Mouse (Mus musculus): ENCODE results near the gene Rnf185. TPM values are rescaled to one million over a fixed set of nuclear protein-coding genes. Genes with fewer than 3 reads are reported as not detected.
A peak's percentile ranks its signal among the peaks of the same experiment; 100 is the strongest.

The Rnf185 gene
- polyA plus RNA-seq, 1 experiment from 2014 or later: 36.4 TPM

DNA sequence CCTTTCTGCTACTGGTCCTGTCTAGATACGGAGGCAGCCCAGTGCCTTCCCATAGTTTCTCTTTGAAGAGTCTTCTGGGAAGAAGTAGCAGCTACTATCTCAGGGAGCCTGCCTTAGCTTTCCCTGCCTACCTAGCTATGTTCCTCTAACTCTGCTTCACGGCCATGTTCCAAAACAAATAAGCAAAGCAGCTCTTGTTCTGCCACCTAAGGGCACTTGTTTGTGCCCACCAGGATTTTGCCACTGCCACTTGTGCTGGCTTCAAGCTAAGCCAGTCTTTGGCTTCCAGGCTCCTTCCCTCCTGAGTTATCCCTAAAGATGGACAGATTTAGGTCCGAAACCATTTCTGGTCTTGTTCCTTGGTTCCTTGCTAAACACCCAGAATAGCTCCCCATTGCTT is 40.1 kb downstream of the Rnf185 start:
- Histone ChIP-seq H3K9ac (replicated peaks) (no peak overlapping the region), H3K4me1 (peaks cover 18% of the 10 kb centered on the region), H3K4me3 (replicated peaks) (no peak overlapping the region), H3K36me3 (peaks cover 26% of the 10 kb centered on the region), H3K9me3 (replicated peaks) (no peaks in the 10 kb centered on the region), H3K27ac (replicated peaks) (no peak overlapping the region), H3K27me3 (replicated peaks) (no peaks in the 10 kb centered on the region), H3K4me2 (no peak overlapping the region)
- ATAC-seq (ENCODE audit: low FRiP score): no peak
- WGBS: 86% methylated on average over 3 of the region's 3 CpGs

DNA sequence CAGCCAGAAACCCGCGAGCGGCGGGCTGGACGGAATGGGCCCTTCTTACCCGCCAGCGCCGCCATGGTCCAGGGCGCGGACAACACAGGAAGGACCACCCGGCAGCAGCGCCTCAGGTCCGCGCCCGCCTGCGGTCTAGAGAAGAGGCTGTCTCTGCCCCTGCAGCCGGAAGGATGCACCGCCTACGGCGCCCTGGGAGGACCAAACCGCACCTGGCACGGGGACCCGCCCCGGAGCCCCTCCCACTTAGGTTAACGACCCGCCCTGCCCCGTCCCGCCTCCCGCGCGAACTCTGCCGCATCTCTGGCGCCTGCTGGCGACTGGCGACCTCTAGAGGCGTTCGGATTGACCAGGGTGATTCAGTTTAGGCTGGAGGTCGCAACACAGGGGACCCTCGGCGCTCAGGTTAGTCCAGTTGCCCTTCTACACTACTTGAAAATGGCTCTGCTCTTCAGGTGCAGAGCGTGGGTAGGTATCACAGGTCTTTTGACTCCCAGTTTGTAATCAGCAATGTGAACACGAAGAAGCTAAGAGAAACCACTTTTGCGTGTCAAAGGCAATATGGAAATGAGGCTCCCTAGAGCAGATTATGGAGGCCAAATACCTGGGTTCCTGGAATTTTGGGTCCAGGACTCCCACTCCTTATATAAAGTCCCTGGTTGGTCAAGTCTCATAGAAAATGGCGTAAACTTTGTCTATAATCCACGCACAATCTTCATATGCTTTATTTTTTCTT is 43.0 kb downstream of the Rnf185 start, which contains the start of gene Limk2:
Limk2 (minus strand) TSS at position 193 of the 736 bp plus-strand sequence.
- WGBS: 3% methylated on average over 42 of the region's 45 CpGs
- Histone ChIP-seq H3K9ac (replicated peaks) (peak within 1 kb of the TSS; percentile 69), H3K27ac (replicated peaks) (peak within 1 kb of the TSS; percentile 68), H3K36me3 (peaks cover 5% of the 10 kb centered on the region; the same call in 1 of the 2 replicates), H3K9me3 (replicated peaks) (no peaks in the 10 kb centered on the region), H3K4me2 (peak within 1 kb of the TSS; percentile 87), H3K27me3 (replicated peaks) (no peaks in the 10 kb centered on the region), H3K4me1 (peaks cover 18% of the 10 kb centered on the region), H3K4me3 (replicated peaks) (peak within 1 kb of the TSS; percentile 73)
- peak; percentile 91 for ATAC-seq (ENCODE audit: low FRiP score)

DNA sequence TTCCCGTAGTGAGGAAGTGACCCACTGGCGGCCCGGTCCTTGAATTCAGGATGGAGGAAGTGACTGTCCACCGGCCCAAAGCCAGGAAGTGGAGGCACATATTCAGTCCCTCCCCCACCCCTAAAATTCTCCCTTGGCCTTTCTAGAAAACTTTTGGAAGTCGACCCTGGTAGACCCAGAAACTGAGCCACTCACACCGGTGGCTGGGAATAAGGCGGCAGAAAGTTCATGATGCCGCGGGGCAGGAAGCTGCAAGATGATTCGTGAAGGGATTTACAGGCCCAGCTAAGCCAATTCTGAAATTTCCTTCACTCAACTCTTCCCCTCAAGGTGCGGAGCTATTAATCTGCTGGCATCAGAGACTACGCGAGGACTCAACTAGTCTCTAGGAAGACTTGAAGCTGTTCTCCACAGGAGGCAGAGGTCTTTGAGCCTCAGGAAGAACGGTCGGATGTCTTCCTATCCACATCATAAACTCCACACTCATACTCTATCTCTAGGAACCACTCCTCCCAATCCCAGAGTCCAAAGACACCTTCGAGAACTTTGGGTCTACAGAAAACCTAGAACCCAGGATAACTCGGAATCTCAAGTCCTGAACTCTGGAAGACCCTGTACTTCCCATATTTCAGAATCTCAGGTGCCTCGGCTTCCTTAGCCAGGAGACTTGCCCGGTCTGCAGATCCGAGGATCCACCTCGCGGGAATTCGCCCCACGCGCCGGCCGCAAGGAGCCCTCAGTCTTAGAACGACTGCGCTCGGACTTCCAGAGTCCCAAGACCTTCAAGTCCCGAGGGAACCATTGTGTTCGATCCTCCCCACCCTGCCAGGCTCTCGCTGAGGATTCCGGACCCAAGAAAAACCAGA is 43.8 kb downstream of the Rnf185 start:
- H3K4me3 ChIP-seq (replicated peaks): peak overlapping the region; percentile 73

DNA sequence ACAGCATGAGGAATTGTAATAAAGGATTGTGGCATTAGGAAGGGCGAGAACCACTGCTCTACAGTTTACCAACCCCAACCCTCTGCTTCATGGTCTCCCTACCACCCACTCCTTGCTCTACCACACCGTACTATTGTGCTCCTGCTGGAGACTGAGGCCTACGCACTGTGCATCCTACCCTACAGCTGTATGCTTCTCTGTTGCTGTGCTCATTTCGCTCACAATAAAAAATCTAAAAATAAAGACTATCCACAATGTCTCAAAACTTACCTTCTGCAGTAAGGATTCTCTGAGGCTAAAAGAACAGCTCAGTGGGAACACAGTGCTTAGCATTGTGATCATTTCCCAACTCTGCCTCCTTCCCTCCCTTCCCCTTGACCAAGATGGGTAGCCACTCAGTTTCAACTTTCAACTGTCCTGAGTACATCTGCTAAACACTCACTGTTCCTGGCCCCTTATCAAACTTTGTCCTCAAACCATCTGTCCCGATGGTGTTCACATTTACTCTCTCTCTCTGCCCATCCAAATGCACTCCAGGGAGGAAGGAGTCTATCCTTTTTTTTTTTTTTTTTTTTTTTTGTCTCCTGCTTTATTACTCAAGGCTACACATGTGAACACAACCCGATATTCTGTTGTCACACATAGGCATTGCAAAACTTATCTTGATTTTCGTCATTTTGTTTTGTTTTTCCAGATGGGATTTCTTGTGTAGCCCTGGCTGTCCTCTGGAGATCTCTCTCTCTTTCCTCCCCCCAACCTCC is 47.7 kb downstream of the Rnf185 start:
- 90% methylated on average over 7 of the region's 7 CpGs for WGBS

More for the DNA sequence above, 43.8 kb downstream of the Rnf185 start:
- Histone ChIP-seq H3K27ac (replicated peaks) (peak overlapping the region; percentile 68), H3K9me3 (replicated peaks) (no peaks in the 10 kb centered on the region), H3K4me1 (peaks cover 18% of the 10 kb centered on the region), H3K4me2 (peak overlapping the region; percentile 87), H3K27me3 (replicated peaks) (no peaks in the 10 kb centered on the region), H3K36me3 (no peaks in the 10 kb centered on the region), H3K9ac (replicated peaks) (peak overlapping the region; percentile 69)
- peak; percentile 29; the same call in 1 of the 2 replicates for ATAC-seq (ENCODE audit: low FRiP score)
- 5% methylated on average over 34 of the region's 34 CpGs for WGBS

DNA sequence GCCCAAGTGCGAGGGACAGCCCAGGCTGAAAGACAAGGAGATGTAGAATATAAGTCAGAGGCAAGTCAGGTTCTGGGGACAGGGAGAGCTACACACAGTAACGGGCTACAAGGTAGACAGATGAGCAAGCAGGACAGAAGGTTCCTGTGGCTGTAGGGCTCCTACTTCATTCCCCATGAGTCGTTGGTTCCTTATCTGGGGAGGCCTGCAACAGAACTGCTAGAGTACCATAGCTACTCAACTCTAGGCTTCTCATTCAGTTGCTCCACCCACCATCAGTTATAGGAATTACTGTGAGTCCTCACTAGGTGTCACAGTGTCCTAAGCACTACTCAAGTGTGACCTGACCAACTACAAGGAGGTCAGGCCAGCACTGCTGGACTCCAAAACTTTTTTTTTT is 49.1 kb downstream of the Rnf185 start:
- Histone ChIP-seq H3K4me1 (peaks cover 4% of the 10 kb centered on the region), H3K4me2 (no peak overlapping the region), H3K36me3 (no peaks in the 10 kb centered on the region), H3K27ac (replicated peaks) (no peak overlapping the region), H3K27me3 (replicated peaks) (no peaks in the 10 kb centered on the region), H3K9ac (replicated peaks) (no peak overlapping the region), H3K9me3 (replicated peaks) (no peaks in the 10 kb centered on the region), H3K4me3 (replicated peaks) (no peak overlapping the region)
- WGBS: 92% methylated on average over 3 of the region's 3 CpGs
- no peak for ATAC-seq (ENCODE audit: low FRiP score)

More for the DNA sequence above, 47.7 kb downstream of the Rnf185 start:
- Histone ChIP-seq H3K4me2 (no peak overlapping the region), H3K9me3 (replicated peaks) (no peaks in the 10 kb centered on the region), H3K9ac (replicated peaks) (no peak overlapping the region), H3K4me3 (replicated peaks) (no peak overlapping the region), H3K36me3 (no peaks in the 10 kb centered on the region), H3K27ac (replicated peaks) (no peak overlapping the region), H3K4me1 (peaks cover 16% of the 10 kb centered on the region), H3K27me3 (replicated peaks) (no peaks in the 10 kb centered on the region)
- ATAC-seq (ENCODE audit: low FRiP score): no peak

DNA sequence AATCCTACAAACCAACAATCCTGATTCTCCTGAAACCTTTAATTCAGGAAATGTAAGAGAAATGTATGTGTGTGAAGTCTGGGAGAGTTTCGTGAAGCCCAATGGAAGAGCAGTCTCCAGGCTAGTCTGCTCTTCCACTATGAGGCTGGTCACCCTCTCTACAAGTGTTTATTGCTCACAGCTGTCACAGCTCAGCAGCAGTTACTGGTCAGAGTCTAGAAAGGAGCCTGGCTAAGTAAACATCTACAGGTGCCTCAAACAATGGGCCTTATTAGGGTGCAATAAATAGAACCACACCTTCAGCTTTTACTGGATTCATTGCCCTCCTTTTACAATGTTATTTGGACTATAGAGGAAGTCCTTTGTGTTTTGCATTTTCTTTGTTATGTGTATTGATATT is 53.8 kb downstream of the Rnf185 start:
- no peak overlapping the region for H3K4me2 ChIP-seq
- H3K9me3 ChIP-seq (replicated peaks): no peaks in the 10 kb centered on the region
- ATAC-seq (ENCODE audit: low FRiP score): no peak
- H3K27me3 ChIP-seq (replicated peaks): no peaks in the 10 kb centered on the region
- WGBS: 32% methylated on average over 1 of the region's 1 CpGs
- H3K36me3 ChIP-seq: no peaks in the 10 kb centered on the region
- no peak overlapping the region for H3K4me3 ChIP-seq (replicated peaks)
- H3K27ac ChIP-seq (replicated peaks): no peak overlapping the region
- peaks cover 10% of the 10 kb centered on the region; the same call in 1 of the 2 replicates for H3K4me1 ChIP-seq
- no peak overlapping the region for H3K9ac ChIP-seq (replicated peaks)

DNA sequence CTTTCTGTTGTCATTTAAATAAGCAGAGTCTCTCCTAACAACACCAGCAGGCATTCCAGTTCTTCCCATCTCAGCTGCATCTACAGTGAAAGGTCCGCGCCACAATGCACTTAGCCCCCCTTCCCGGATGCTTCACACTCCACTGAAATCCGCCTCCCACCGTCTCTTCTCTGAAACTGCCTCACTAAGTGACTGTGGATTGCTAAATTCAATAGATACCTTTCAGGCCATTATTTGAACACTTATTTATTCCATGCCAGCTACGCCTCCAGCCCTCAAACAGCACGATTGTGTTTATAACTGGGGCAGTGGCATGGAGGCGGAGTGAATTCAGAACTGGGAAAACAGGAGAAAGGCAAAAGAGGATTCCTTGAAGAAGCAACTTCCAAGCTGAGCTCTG is 55.6 kb downstream of the Rnf185 start:
- Histone ChIP-seq H3K4me3 (replicated peaks) (no peak overlapping the region), H3K9me3 (replicated peaks) (no peaks in the 10 kb centered on the region), H3K4me1 (peaks cover 10% of the 10 kb centered on the region; the same call in 1 of the 2 replicates), H3K27me3 (replicated peaks) (no peaks in the 10 kb centered on the region), H3K27ac (replicated peaks) (peak overlapping the region; percentile 66), H3K9ac (replicated peaks) (no peak overlapping the region), H3K4me2 (no peak overlapping the region), H3K36me3 (no peaks in the 10 kb centered on the region)
- WGBS: 22% methylated on average over 8 of the region's 8 CpGs
- ATAC-seq (ENCODE audit: low FRiP score): peak; percentile 71; the same call in 1 of the 2 replicates

DNA sequence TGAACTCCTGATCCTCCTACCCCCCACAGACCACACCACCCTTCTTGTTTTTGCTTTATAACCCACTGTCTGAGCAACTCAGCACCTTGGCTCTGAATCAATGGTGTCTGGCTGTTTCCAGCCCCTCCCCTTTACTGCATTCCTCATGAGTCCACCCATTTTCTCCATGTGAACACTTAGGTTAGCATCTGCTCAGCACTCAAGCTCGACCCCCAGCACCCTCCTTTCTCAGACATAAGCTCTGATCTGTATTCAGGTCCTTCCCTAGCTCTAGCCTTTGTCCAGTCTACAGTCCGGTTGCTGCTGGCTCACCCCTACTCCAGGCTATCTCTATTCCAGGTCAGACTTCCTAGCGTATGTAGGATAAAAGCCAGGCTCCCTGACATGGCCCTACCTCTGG is 56.1 kb downstream of the Rnf185 start:
- H3K4me3 ChIP-seq (replicated peaks): no peak overlapping the region
- H3K9ac ChIP-seq (replicated peaks): no peak overlapping the region
- H3K4me2 ChIP-seq: no peak overlapping the region
- peaks cover 10% of the 10 kb centered on the region; the same call in 1 of the 2 replicates for H3K4me1 ChIP-seq
- peak overlapping the region; percentile 49 for H3K27ac ChIP-seq (replicated peaks)
- no peaks in the 10 kb centered on the region for H3K27me3 ChIP-seq (replicated peaks)
- no peaks in the 10 kb centered on the region for H3K36me3 ChIP-seq
- ATAC-seq (ENCODE audit: low FRiP score): peak; percentile 67
- WGBS: 25% methylated on average over 3 of the region's 3 CpGs
- no peaks in the 10 kb centered on the region for H3K9me3 ChIP-seq (replicated peaks)

DNA sequence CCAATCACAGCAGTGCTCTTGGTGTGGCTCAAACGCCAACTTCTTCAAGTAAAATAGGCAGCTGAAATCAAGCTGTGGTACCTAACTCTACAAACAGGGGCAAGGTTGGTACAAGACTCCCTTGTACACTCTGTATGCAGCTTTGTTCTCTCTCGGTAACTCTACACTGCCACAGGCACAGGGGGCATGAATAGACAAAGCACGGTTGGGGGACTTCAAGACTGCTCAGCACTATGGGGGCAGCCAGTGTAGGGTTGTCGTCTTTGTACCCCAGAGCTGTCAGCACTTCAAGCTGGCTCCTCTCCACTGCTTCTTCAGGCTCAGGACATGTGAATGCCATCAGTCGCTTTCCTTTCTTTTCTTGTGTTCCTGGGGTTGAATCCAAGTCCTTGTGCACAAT is 57.6 kb downstream of the Rnf185 start:
- no peak for ATAC-seq (ENCODE audit: low FRiP score)
- WGBS: 45% methylated on average over 5 of the region's 5 CpGs

DNA sequence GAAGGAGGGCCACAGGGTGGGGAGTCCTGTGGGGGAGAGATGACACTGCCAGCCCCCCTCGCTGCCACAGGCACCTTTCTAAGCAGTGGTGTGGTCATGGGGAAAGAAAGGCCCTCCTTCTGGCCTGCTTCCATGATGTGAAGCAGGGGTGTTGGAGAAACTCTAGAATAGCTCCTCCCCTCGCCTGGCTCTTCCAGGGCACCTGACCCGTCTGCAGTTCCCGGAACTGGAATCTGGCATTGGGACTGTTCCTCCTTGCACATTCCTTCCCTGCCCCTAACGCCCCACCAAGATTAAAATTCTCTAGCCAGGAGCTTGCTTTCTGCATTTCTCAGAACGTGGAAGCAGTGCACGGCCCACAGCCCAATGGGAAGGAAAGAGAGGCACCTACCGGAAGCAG is 59.6 kb downstream of the Rnf185 start:
- Histone ChIP-seq H3K9ac (replicated peaks) (no peak overlapping the region), H3K4me3 (replicated peaks) (no peak overlapping the region), H3K36me3 (no peaks in the 10 kb centered on the region), H3K9me3 (replicated peaks) (no peaks in the 10 kb centered on the region), H3K4me2 (no peak overlapping the region), H3K27ac (replicated peaks) (no peak overlapping the region), H3K4me1 (peaks cover 10% of the 10 kb centered on the region; the same call in 1 of the 2 replicates), H3K27me3 (replicated peaks) (no peaks in the 10 kb centered on the region)
- ATAC-seq (ENCODE audit: low FRiP score): no peak
- WGBS: 87% methylated on average over 8 of the region's 8 CpGs

More for the DNA sequence above, 57.6 kb downstream of the Rnf185 start:
- Histone ChIP-seq H3K9ac (replicated peaks) (no peak overlapping the region), H3K9me3 (replicated peaks) (no peaks in the 10 kb centered on the region), H3K27ac (replicated peaks) (peak overlapping the region; percentile 33; the same call in 1 of the 2 replicates), H3K4me1 (peaks cover 10% of the 10 kb centered on the region; the same call in 1 of the 2 replicates), H3K36me3 (no peaks in the 10 kb centered on the region), H3K27me3 (replicated peaks) (no peaks in the 10 kb centered on the region), H3K4me3 (replicated peaks) (no peak overlapping the region), H3K4me2 (no peak overlapping the region)

DNA sequence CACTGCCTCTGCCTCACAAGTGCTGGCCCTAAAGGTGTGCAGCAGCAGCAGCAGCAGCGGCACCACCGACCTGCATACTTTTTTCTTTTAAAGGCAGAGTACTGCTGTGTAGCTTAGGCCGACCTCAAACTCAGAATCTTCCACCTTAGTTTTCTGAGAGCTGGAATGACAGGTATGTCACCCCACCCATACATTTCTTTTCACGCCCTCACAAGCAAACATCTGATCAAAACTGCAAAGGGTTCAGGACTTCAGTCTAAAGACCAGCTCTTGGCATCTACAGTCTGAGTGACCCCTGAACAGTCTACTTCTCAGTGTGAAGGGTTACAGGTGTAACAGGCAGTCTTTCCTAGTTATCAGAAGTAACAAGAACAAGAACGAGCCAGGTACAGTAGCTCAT is 61.4 kb downstream of the Rnf185 start:
- H3K36me3 ChIP-seq: no peaks in the 10 kb centered on the region
- no peaks in the 10 kb centered on the region for H3K27me3 ChIP-seq (replicated peaks)
- H3K4me2 ChIP-seq: no peak overlapping the region
- 94% methylated on average over 5 of the region's 5 CpGs for WGBS
- no peak for ATAC-seq (ENCODE audit: low FRiP score)
- no peaks in the 10 kb centered on the region for H3K9me3 ChIP-seq (replicated peaks)
- no peak overlapping the region for H3K4me3 ChIP-seq (replicated peaks)
- no peak overlapping the region for H3K9ac ChIP-seq (replicated peaks)
- H3K27ac ChIP-seq (replicated peaks): no peak overlapping the region
- H3K4me1 ChIP-seq: peaks cover 3% of the 10 kb centered on the region; the same call in 1 of the 2 replicates
